Mouse (Mus musculus) hematopoietic stem cell, adult 5-6 weeks (primary cell): ENCODE data around the gene Rasa4. TPM values are rescaled to one million over a fixed set of nuclear protein-coding genes. Genes with fewer than 3 reads are reported as not detected.

ENCODE experiments used
- ATAC-seq, 2 experiments: fragments of 125-278 bp in 1 of 2; replicated peaks in 1 of 2; 2 replicates each; pipeline ENCODE4 v1.8.0; 2016 to 2017; ENCODE audit warnings: inconsistent platforms in 2 of 2, mild to moderate bottlenecking in 2 of 2, moderate number of reproducible peaks in 2 of 2, low read depth in 1 of 2, moderate TSS enrichment in 1 of 2; ENCODE audit not compliant: low FRiP score in 2 of 2, poor library complexity in 2 of 2, severe bottlenecking in 2 of 2, insufficient read depth in 1 of 2, low TSS enrichment in 1 of 2
- total RNA-seq: library from RNA; stranded (forward); fragments of 172-1452, 232-1000 nt; gene quantifications from 2 replicates; pipeline ENCODE4 v1.2.3, GENCODE M21; 2017

The Rasa4 gene
- total RNA-seq, 1 experiment from 2014 or later = 25.2 TPM

DNA sequence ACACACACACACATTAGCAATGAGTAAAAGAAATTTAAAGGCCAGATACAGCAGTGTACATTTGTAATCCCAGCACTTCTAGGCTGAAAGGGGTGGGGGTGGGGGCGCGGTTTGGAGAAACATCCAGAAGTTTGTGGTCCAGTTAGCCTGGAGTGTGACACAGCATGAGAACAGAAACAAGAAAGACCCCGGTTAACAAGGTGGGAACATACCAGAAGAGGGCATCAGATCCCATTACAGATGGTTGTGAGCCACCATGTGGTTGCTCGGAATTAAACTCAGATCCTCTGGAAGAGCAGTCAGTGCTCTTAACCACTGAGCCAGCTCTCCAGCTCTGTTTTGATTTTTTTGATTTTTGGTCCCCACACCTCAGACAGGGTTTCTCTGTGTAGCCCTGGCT, 27.7 kb upstream of the Rasa4 start:
- no peak for ATAC-seq

DNA sequence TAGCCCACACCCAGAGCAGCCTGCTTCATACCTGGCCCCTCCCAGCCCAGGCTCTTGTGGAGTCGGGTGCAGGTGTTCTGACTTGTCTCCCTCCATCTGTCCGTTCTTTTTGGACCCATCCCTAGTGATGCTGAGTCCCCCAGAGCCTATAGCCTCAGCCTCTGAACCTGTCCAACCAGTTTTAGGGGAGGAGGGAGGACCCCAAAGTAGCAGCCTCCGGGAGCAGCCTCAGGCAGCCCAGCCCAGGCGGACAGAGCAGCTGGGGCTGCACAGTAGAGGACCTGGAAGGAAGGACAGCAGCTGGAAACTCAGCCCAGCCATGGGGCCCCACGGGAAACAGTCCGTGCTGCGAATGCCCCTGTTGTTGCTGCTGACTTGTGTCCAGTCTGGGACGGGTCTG, 26.6 kb upstream of the Rasa4 start:
- no peak for ATAC-seq

GRCm38 (mm10) chr5:136061567-136061966, 22.1 kb upstream of the Rasa4 start:
- ATAC-seq = peak; percentile 55 to 73; a peak in 2 of 4 replicates

GRCm38 (mm10) chr5:136063920-136064319, 19.8 kb upstream of the Rasa4 start:
- ATAC-seq = no peak

DNA sequence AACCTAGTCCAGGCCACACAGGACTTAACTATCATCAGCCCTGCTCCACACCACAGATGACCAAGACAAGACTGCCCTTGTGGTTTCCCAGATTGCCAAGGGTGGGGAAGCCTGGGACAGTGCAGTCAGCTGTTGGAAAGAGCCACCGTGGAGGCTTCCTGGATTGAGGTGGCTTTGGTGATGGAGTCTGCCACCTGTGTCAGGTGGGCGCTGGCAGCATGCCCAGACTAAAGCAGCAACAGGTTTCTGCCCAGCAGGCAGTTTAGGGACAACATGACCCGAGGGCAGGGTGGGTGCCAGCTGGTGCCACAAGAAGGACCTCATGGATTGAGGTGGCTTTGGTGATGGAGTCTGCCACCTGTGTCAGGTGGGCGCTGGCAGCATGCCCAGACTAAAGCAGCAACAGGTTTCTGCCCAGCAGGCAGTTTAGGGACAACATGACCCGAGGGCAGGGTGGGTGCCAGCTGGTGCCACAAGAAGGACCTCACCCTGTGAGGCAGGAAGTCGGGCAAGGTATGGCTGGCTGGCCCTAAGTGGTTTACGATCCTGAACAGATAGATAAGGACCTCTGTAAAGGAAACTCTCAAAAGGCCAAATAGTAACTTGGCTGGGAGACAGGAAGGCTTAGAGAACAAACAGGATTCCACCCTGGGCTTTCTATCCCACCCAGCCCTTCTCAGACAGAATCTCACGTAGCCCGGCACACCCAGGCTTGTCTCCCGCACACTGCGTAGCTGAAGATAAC, 17.1 kb upstream of the Rasa4 start:
- peak; percentile 75 to 77 for ATAC-seq

GRCm38 (mm10) chr5:136069411-136069810, 14.3 kb upstream of the Rasa4 start:
- no peak for ATAC-seq

- peak in 1 of 2 experiments; percentile 33; a peak in 2 of 4 replicates for ATAC-seq
These were observed 10.7 kb upstream of the Rasa4 start for GRCm38 (mm10) chr5:136073051-136073450.

GRCm38 (mm10) chr5:136073526-136073925, 10.2 kb upstream of the Rasa4 start:
- no peak for ATAC-seq

DNA sequence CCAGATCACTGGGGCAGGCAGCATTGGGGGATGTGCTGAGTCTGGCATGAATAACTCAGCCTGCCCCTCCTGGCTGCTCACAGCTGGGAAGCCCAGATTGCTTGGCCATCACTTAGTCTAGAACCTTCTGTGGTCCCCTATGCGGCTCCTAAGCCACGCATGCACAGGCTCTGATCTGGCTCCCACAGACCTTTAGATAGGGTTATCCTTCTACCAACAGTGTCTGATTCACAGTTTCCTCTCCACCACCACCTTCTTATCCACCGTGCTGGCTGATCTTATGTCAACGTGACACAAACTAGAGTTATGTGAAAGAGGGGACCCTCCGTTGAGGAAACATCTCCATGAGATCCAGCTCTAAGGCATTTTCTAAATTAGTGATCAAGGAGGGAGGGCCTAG, 8.6 kb upstream of the Rasa4 start:
- ATAC-seq = no peak

GRCm38 (mm10) chr5:136076284-136076683, 7.4 kb upstream of the Rasa4 start:
- no peak for ATAC-seq

- ATAC-seq = no peak
These were observed 6.6 kb upstream of the Rasa4 start for GRCm38 (mm10) chr5:136077001-136077550.

- no peak for ATAC-seq
These were observed 5.6 kb upstream of the Rasa4 start for GRCm38 (mm10) chr5:136078136-136078535.

GRCm38 (mm10) chr5:136082345-136082744, 1.4 kb upstream of the Rasa4 start:
- no peak for ATAC-seq

DNA sequence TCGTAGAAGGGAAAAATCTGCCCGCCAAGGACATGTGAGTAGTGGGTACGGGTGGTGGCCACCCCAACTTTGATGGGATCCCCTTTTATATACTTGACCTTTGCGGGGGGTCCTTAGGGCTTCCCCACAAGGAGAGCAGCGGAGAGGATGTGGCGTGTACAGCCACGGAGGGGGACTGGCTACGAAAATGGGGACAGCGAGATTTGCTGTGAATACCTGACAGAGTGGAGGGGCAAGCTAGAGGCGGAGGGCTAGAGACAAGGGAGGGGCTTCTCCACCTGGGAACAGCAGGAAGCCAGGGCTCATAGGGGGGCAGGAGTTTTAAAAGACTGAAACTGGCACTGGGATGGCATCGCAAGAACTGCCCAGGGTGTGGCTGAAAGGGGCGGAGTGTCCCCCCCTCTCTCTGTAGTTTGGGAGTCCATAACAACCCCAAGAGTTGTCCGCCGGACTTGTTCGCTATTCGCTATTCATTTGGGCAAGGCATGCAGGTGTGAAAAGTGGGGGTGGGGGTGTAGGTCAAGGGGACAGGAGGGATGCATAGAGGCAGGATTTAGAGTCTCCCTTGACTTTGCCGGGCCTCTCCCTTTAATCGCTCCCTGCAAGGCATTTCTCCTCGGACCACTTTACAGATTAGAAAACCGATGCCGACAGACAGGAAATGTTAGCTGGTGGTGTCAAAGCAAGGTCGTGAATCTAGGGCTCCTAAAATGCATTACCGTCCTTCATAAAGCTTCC, 597 bp downstream of the Rasa4 start:
- ATAC-seq = no peak

GRCm38 (mm10) chr5:136084891-136085651, 1.4 kb downstream of the Rasa4 start:
- 0 out of 4 replicates have a peak, but pooled peaks of 1 of the 2 experiments have one; percentile 12 for ATAC-seq

- ATAC-seq = no peak
These were observed 2.6 kb downstream of the Rasa4 start for GRCm38 (mm10) chr5:136086290-136086689.

- no peak for ATAC-seq
These were observed 5.3 kb downstream of the Rasa4 start for GRCm38 (mm10) chr5:136088821-136089575.
